Mouse (Mus musculus) olfactory bulb, adult 2 months (tissue): ENCODE measurements around the gene Thsd4.

ENCODE experiments used
- CTCF ChIP-seq: fragments of 200-500 bp; IDR thresholded peaks from 2 replicates; pipeline ENCODE4 v1.5.1; 2012; ENCODE audit warnings: low read depth, mild to moderate bottlenecking, low read length, moderate library complexity; ENCODE audit not compliant: insufficient read depth
- POLR2A ChIP-seq: fragments of 200-500 bp; IDR thresholded peaks from 2 replicates; pipeline ENCODE4 v1.6.1; 2012; ENCODE audit warnings: mild to moderate bottlenecking, low read depth, low read length, moderate library complexity; ENCODE audit not compliant: insufficient read depth

DNA sequence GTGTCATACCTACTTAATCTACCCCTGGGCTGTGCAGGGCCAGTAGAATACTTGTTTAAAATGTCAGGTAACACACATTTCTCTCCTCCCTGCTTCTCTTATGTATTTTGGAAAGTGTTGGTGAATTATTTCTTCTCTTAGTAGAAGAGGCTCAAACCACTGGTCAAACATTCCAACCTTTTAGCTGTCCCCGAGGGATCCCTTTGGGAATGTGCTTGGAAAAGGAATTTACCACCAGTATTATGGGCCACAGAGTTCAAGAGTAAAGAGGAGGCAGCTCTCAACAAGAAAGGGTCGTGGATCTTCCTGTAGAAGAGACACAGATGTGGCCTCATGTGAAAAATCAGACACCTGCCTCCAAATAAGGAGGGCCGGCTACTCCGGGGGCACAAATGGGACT, 292.4 kb downstream of the Thsd4 start:
- TF ChIP-seq POLR2A (no peak), CTCF (no peak)
